Mouse (Mus musculus): Measurements from ENCODE around the gene Ptch2.

Gene Ptch2

GRCm38 (mm10) chr4:117131198-117131597, 35.3 kb downstream of the Ptch2 start:
- no peak for DNase-seq

- no peak for DNase-seq
Observed at GRCm38 (mm10) chr4:117131890-117132793, 36.3 kb downstream of the Ptch2 start.

GRCm38 (mm10) chr4:117132794-117133143, 36.9 kb downstream of the Ptch2 start:
- DNase-seq, result no peak

DNA sequence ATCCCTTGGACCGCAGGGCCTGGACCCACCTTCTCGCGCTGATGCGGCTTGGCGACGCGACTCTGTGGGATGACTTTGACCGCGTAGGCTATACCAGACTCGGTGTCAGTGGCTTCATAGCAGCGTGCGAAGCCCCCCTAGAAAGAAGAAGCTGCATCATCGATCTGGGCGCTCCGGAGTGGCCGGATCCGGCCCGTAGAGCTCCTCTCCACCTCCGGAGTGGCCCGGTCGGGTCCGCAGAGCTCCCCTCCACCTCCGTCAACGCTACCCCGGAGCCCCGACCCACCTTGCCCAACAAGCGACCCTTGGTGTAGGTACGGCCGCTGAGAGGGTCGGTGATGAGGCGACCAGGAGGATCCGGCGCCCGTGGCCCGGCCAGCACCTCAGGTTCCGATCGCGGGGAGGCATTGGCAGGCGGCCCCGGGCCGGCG, 37.5 kb downstream of the Ptch2 start:
- DNase-seq, result no peak

GRCm38 (mm10) chr4:117133817-117134600, 38.1 kb downstream of the Ptch2 start, which contains the start of gene Plk3:
Gene Plk3, minus strand, starts transcription at chr4:117133963.
- DNase-seq, result peak; percentile 98

DNA sequence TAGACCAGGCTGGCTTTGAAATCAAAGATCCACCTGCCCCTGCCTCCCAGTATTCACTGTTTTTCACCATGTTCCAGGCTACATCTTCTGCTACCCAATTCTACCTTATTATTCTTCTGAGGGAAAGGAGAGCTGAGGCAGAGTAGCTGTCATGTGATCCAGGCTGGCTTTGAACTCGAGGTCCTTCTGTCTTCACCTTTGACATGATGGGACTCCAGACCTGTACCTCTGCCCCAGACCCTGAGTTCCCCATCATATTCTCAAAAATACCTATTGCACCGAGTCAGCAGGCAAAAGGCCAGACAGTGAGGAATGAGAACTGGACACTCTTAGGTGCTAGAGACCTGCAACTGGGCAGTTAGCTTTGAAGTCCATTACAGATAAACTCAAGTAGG, 38.7 kb downstream of the Ptch2 start:
- no peak for DNase-seq

DNA sequence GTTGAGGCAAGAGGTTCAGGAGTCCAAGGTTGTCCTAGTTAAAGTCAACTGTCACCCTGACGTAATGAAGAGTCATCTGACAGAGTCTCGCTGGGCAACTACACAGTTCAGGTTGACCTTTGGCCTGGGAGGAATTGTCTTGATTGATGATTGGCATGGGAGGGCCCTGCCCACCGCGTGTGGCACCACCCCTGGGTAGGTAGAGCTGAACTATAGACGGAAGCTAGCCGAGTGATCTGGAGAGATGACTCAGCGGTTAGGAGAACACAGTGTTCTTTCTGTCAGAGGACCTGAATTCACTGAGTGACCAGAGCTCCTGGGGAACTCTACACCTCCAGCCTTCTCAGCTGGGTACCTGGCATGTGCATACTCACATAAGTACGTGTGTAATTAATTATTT, 40.2 kb downstream of the Ptch2 start:
- peak; percentile 92 for DNase-seq

- no peak for DNase-seq
Observed at GRCm38 (mm10) chr4:117138295-117139216, 42.7 kb downstream of the Ptch2 start.

- peak; percentile 65 for DNase-seq
Observed at GRCm38 (mm10) chr4:117139217-117139612, 43.3 kb downstream of the Ptch2 start.

DNA sequence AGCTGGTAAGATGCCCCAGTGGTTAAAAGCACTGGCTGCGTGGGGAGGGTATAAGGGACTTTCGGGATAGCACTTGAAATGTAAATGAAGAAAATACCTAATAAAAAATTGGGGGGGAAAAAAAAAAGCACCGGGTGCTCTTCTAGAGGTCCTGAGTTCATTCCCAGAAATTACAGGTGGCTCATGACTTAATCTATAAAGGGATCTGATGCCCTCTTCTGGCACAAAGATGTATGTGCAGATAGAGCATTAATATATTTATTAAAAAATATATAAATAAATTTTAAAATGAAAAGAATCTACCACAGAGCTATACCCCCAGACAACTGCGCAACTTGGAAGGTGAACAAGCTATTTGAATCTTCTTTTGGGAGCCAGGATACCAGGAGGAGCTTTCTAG, 44.7 kb downstream of the Ptch2 start:
- DNase-seq, result no peak

DNA sequence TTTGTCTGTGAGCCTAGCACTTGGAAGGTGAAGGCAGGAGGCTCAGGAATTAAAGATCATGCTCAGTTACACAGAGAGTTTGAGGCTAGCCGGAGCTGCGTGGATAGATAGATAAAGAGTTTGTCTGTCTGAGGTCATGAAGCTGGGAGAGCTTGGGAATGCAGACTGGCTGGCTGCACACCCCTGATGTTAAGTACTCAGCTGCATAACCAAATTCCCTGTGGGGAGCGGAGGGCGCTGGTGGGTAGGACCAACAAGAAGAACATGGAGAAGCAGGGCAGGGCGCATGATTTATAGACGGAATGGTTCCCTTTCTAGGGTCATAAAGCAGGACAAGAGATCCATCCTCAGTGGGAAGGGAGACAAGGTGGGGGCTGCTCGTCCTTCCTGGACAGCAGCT, 47.1 kb downstream of the Ptch2 start:
- DNase-seq, result no peak

- no peak for DNase-seq
Observed at GRCm38 (mm10) chr4:117145248-117145647, 49.4 kb downstream of the Ptch2 start.

GRCm38 (mm10) chr4:117146176-117146575, 50.3 kb downstream of the Ptch2 start:
- DNase-seq, result peak; percentile 89

DNA sequence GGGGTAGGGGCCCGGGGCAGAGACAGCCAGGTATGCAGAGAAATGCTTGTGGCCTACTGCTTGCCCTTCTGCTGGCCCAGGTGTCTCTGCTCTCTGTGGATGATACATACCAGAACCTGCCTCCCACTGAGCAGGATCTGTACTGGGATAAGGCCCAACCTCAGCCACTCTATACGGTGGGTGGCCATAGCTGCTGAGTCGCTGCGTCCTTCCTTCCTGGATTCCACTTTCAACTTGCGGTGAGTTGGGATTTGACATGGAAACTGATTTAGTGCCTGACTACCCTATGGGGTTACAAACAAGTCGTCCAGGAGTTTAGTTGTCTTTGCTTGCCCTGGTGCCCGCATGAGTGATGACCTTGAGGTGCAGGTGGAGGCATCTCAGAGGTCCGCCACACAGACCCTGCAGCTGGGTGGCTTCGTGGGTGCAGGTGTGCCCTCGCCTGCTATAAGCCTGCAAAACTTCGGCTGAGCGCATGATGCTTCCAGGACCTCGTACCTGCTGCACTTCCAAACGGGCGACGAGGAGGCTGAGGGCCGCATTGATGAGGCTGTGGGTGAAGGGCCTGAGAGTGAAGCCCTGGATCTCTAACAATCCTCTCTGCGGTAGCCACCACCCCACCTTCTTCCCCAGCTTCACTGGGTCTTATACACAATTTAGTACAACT, 52.3 kb downstream of the Ptch2 start:
- no peak for DNase-seq

DNA sequence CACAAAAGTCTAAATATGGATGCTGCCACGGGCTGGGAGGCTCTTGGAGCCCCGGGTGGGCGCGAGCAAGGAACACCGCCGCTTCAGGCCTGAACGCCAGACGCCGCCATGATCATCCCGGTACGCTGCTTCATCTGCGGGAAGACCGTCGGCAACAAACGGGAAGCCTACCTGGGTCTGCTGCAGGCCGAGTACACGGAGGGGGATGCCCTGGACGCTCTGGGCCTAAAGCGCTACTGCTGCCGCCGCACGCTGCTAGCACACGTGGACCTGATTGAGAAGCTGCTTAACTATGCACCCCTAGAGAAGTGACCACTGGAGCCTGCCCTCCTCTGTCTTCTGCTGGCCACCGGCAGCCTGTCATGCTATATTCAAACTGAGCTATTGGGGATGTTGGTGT, 52.9 kb downstream of the Ptch2 start:
- DNase-seq, result no peak

DNA sequence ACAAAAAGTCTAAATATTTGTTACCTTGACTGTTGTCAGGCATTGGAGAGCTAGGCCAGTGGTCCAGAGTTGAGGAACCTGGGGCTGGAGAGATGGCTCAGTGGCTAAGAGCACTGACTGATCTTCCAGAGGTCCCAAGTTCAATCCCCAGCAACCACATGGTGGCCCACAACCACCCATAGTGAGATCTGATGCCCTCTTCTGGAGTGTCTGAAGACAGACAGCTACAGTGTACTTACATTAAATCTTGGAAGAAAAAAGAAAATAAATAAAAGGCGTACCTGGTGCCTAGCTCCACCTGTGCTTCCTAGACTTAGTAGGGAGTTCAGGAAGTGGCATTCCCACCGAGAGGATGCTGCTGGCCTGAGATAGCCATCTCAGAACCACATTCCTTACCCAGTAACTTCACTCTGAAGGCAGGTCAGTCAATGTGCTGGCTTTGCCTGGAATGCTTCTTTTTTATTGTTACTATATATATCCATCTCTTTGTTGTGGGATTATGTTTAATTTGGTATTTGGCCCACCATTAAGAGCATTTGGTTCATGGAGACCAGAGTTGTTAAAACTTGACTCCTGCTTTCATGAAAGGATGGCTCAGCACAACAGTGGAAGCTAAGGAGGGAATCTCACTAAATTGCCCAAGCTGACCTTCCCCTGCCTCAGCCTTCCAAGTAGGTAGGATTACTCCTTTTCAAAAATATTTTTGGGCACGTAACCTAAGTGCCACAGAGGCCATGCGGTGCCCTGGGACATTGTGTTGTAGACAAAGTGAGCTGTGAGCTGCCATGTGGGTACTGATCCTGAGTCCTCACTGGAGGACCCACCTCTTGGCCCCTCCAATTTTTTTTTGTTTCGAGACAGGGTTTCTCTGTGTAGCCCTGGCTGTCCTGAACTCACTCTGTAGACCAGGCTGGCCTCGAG, 53.7 kb downstream of the Ptch2 start:
- no peak for DNase-seq

DNA sequence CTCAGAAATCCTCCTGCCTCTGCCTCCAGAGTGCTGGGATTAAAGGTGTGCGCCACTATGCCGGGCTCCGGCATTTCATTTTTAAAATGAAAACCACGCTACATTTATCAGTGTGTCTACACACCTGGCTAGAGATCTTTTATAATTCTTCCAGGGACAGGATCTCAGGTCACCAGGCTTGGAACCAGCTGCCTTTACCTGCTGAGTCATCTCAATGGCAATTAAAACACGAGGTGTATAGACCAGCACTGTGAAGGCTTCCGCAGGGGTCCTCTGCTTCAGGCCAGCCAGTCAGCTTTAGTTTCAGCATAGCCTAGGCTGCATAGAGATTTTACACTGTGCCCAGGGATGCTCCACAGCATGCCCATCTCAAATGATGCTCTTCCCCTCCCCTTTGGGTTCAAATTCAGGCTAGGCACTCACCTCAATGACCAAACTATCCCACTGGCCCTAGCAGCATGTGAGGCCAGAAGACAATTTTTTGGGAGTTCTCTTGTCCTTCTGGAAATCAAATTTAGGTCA, 54.4 kb downstream of the Ptch2 start:
- DNase-seq, result no peak

DNA sequence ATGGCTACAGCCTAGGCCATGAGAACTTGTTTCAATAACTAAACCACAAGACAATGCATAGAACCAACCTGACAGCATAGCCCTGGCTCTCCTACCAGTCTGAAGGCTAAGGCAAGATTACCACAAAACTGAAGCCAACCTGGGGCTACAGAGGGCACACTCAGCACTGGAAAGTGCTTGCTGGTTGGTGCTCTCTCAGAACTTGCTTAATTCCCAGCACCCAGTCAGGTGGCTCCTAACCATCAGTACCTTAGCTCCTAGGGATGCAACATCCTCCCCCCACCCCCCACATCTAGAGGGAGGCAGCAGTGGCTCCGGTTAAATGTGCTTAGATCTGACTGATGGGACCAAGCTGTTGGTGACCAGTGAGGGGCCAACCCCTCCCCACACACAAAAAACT, 55.5 kb downstream of the Ptch2 start:
- DNase-seq, result no peak

DNA sequence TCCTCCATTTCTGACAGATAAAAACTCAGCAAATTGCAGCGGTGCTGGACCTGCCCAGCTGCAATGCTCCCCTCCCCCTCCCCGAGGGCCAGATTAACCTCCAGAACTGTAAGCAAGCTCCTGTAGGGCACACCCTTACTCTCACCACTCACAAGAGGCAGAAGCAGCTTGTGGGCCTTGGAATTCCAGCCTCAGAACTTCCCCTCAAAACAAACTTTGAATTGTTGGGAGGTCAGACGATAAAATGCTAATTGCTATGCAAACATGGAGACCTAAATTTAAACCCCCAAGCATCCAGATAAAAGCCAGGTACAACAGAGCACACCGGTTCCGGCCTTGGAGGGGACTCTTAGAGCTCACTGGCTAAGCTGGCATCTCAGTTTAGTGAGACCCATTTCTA, 56.8 kb downstream of the Ptch2 start:
- DNase-seq, result no peak

- no peak for DNase-seq
Observed at GRCm38 (mm10) chr4:117155020-117155791, 59.3 kb downstream of the Ptch2 start.
